Mouse (Mus musculus) lung, postnatal 36 days (tissue): ENCODE results near the gene Gpc5.
"Not testable (repeated sequence)": the region's sequence is repeated elsewhere in the genome, so short reads cannot be mapped to it uniquely, and the experiment has no call there.

Experiments
- DNase-seq: peaks from one replicate; pipeline ENCODE4 v3.0.0; 2022; ENCODE audit warnings: mixed read lengths

The Gpc5 gene

GRCm38 (mm10) chr14:115092081-115092480 lies at the start of gene Gpc5:
Gene Gpc5, plus strand, starts transcription at chr14:115092215.
- DNase-seq: peak; percentile 87

GRCm38 (mm10) chr14:115042660-115043059 lies 49.4 kb upstream of the Gpc5 start:
- peak; percentile 21 for DNase-seq

GRCm38 (mm10) chr14:115044016-115044415 lies 48.0 kb upstream of the Gpc5 start:
- DNase-seq: no peak

- no peak for DNase-seq
Measured at GRCm38 (mm10) chr14:115045712-115046111, 46.3 kb upstream of the Gpc5 start.

- DNase-seq: no peak
Measured at GRCm38 (mm10) chr14:115047316-115047715, 44.7 kb upstream of the Gpc5 start.

GRCm38 (mm10) chr14:115047990-115048862 lies 43.8 kb upstream of the Gpc5 start:
- DNase-seq: no peak

GRCm38 (mm10) chr14:115048863-115049566 lies 43.0 kb upstream of the Gpc5 start:
- no peak for DNase-seq

GRCm38 (mm10) chr14:115049831-115050230 lies 42.2 kb upstream of the Gpc5 start:
- no peak for DNase-seq

GRCm38 (mm10) chr14:115051106-115051760 lies 40.8 kb upstream of the Gpc5 start:
- no peak for DNase-seq

GRCm38 (mm10) chr14:115052371-115052770 lies 39.6 kb upstream of the Gpc5 start:
- DNase-seq: no peak

- no peak for DNase-seq
Measured at GRCm38 (mm10) chr14:115054252-115054651, 37.8 kb upstream of the Gpc5 start.

- DNase-seq: no peak
Measured at GRCm38 (mm10) chr14:115057524-115057923, 34.5 kb upstream of the Gpc5 start.

- DNase-seq: not testable (repeated sequence)
Measured at GRCm38 (mm10) chr14:115066164-115066563, 25.9 kb upstream of the Gpc5 start.

GRCm38 (mm10) chr14:115070534-115070933 lies 21.5 kb upstream of the Gpc5 start:
- peak; percentile 17 for DNase-seq

- DNase-seq: no peak
Measured at GRCm38 (mm10) chr14:115077340-115077739, 14.7 kb upstream of the Gpc5 start.

- DNase-seq: no peak
Measured at GRCm38 (mm10) chr14:115078064-115078463, 14.0 kb upstream of the Gpc5 start.

- no peak for DNase-seq
Measured at GRCm38 (mm10) chr14:115081728-115082502, 10.1 kb upstream of the Gpc5 start.

- DNase-seq: no peak
Measured at GRCm38 (mm10) chr14:115090516-115090915, 1.5 kb upstream of the Gpc5 start.

GRCm38 (mm10) chr14:115092510-115092909 lies 495 bp downstream of the Gpc5 start:
- peak; percentile 3 for DNase-seq

GRCm38 (mm10) chr14:115092952-115093351 lies 937 bp downstream of the Gpc5 start:
- no peak for DNase-seq

- DNase-seq: no peak
Measured at GRCm38 (mm10) chr14:115100617-115101299, 8.7 kb downstream of the Gpc5 start.

- no peak for DNase-seq
Measured at GRCm38 (mm10) chr14:115106326-115106725, 14.3 kb downstream of the Gpc5 start.
